Mouse (Mus musculus): ENCODE results near the gene Gm9887. TPM values are rescaled to one million over a fixed set of nuclear protein-coding genes. Genes with fewer than 3 reads are reported as not detected.
A peak's percentile ranks its signal among the peaks of the same experiment; 100 is the strongest.

Gm9887 gene
- total and polyA plus RNA-seq, 3 experiments = 3.4 to 4.3 TPM; not detected in 1

GRCm38 (mm10) chr12:69402100-69402499 is 29.8 kb upstream of the Gm9887 start:
- no peak overlapping the region for H3K4me2 ChIP-seq (ENCODE audit: insufficient read depth, low read depth, poor library complexity, severe bottlenecking)
- H3K9ac ChIP-seq (ENCODE audit: insufficient read depth, low read depth) = 0 out of 2 replicates have a peak overlapping the region, but pooled peaks have one; percentile 11
- DNase-seq (ENCODE audit: extremely low read depth) = no peak
- TF ChIP-seq CTCF (conservative IDR thresholded peaks at IDR 0.05 in 1 of 2, IDR thresholded peaks at IDR 0.05 in 1 of 2; ENCODE audit: low read depth in 2 of 2, low read length in 2 of 2) = no peak
- 0 out of 2 replicates have a peak, but pooled peaks have one; percentile 15 for TF ChIP-seq TCF12 (IDR thresholded peaks at IDR 0.05; ENCODE audit: low read depth, low read length)
- no peaks in the 10 kb centered on the region for H3K27me3 ChIP-seq (replicated peaks)
- dilution Hi-C loops (cut with MboI; ENCODE audit: extremely low pct_ligation_motif_present, extremely low pct_unique_long_range_greater_than_20kb, low sequenced_read_pairs) = no loop called here
- H3K27ac ChIP-seq (ENCODE audit: insufficient read depth, low read depth) = peak overlapping the region; percentile 75
- H3K4me3 ChIP-seq (replicated peaks in 1 of 3; ENCODE audit: low read depth in 2 of 3, low read length in 2 of 3, poor library complexity in 1 of 3) = peak overlapping the region in 1 of 3 experiments; percentile 35
- H3K36me3 ChIP-seq (replicated peaks in 1 of 2; ENCODE audit: control insufficient read depth in 1 of 2, insufficient read depth in 1 of 2, low read length in 1 of 2) = no peaks in the 10 kb centered on the region
- in situ Hi-C loops (cut with MboI; ENCODE audit: low pct_ligation_motif_present, low pct_unique_long_range_greater_than_20kb, low sequenced_read_pairs) = no loop called here
- peaks cover 29 to 48% of the 10 kb centered on the region in 2 experiments for H3K4me1 ChIP-seq (ENCODE audit: control insufficient read depth in 1 of 2, insufficient read depth in 2 of 2)
- no peaks in the 10 kb centered on the region for H3K79me2 ChIP-seq (replicated peaks; ENCODE audit: control insufficient read depth, extremely low read depth, insufficient read depth, poor library complexity, severe bottlenecking)
- no peaks in the 10 kb centered on the region for H3K9me3 ChIP-seq (replicated peaks; ENCODE audit: low read length)

DNA sequence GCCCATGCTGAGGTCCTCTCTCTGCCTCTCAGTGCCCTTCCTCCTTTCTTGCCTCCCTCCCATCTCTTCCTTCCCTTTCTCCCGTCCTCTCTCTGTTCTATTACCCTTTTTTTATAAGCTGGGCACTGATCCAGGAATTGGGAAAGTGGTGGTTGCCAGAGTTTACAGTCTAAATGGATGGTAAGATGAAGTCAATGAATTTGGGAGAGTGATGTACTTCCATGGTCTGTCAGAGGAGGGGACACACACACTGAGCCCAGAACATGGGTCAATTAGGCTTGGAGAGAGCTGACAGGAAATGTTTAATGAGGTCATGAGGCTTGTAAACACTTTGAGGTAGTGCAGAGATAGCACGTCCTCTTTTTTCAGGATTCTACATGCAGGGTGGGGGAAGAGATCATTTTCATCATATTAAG is 28.6 kb upstream of the Gm9887 start:
- H3K27ac ChIP-seq (ENCODE audit: insufficient read depth, low read depth) = peak overlapping the region; percentile 89
- H3K79me2 ChIP-seq (replicated peaks; ENCODE audit: control insufficient read depth, extremely low read depth, insufficient read depth, poor library complexity, severe bottlenecking) = no peaks in the 10 kb centered on the region
- peaks cover 29 to 48% of the 10 kb centered on the region in 2 experiments for H3K4me1 ChIP-seq (ENCODE audit: control insufficient read depth in 1 of 2, insufficient read depth in 2 of 2)
- H3K4me2 ChIP-seq (ENCODE audit: insufficient read depth, low read depth, poor library complexity, severe bottlenecking) = no peak overlapping the region; the same call in 1 of the 2 replicates
- H3K27me3 ChIP-seq (replicated peaks) = no peaks in the 10 kb centered on the region
- in situ Hi-C loops (cut with MboI; ENCODE audit: low pct_ligation_motif_present, low pct_unique_long_range_greater_than_20kb, low sequenced_read_pairs) = no loop called here
- dilution Hi-C loops (cut with MboI; ENCODE audit: extremely low pct_ligation_motif_present, extremely low pct_unique_long_range_greater_than_20kb, low sequenced_read_pairs) = no loop called here
- TF ChIP-seq TCF12 (IDR thresholded peaks at IDR 0.05; ENCODE audit: low read depth, low read length) = peak; percentile 49; the same call in 1 of the 2 replicates
- TF ChIP-seq EP300 (IDR thresholded peaks at IDR 0.05; ENCODE audit: low read length) = peak; percentile 47
- 0 out of 2 replicates have a peak, but pooled peaks have one; percentile 21 for TF ChIP-seq MAX (IDR thresholded peaks at IDR 0.05; ENCODE audit: low read length)
- TF ChIP-seq ETS1 (conservative IDR thresholded peaks at IDR 0.05; ENCODE audit: low read depth, low read length) = peak; percentile 25; the same call in 1 of the 2 replicates
- TF ChIP-seq E2F4 (IDR thresholded peaks at IDR 0.05; ENCODE audit: insufficient replicate concordance, low read depth, low read length) = no peak
- TF ChIP-seq MXI1 (IDR thresholded peaks at IDR 0.05; ENCODE audit: low read depth, low read length) = 0 out of 2 replicates have a peak, but pooled peaks have one; percentile 39
- no peak for TF ChIP-seq GABPA (IDR thresholded peaks at IDR 0.05; ENCODE audit: insufficient replicate concordance, low read depth, low read length)
- 0 out of 2 replicates have a peak, but pooled peaks have one; percentile 12 for TF ChIP-seq NRF1 (IDR thresholded peaks at IDR 0.05; ENCODE audit: low read depth, low read length)
- TF ChIP-seq KAT2A (IDR thresholded peaks at IDR 0.05; ENCODE audit: insufficient replicate concordance, low read length) = 0 out of 2 replicates have a peak, but pooled peaks have one; percentile 18
- 0 out of 2 replicates have a peak, but pooled peaks have one; percentile 13 for TF ChIP-seq SMC3 (IDR thresholded peaks at IDR 0.05; ENCODE audit: low read depth, low read length)
- no peak for TF ChIP-seq SIN3A (IDR thresholded peaks at IDR 0.05; ENCODE audit: low read length)
- no peak for TF ChIP-seq ELF1 (IDR thresholded peaks at IDR 0.05; ENCODE audit: low read depth, low read length)
- peak; percentile 35; the same call in 1 of the 2 replicates for TF ChIP-seq BHLHE40 (IDR thresholded peaks at IDR 0.05; ENCODE audit: low read depth, low read length)
- no peak for DNase-seq (ENCODE audit: extremely low read depth)
- peak overlapping the region; percentile 26; the same call in 1 of the 2 replicates for H3K9ac ChIP-seq (ENCODE audit: insufficient read depth, low read depth)
- H3K36me3 ChIP-seq (replicated peaks in 1 of 2; ENCODE audit: control insufficient read depth in 1 of 2, insufficient read depth in 1 of 2, low read length in 1 of 2) = no peaks in the 10 kb centered on the region
- H3K9me3 ChIP-seq (replicated peaks; ENCODE audit: low read length) = no peaks in the 10 kb centered on the region
- no peak overlapping the region for H3K4me3 ChIP-seq (replicated peaks in 1 of 3; ENCODE audit: low read depth in 2 of 3, low read length in 2 of 3, poor library complexity in 1 of 3)
